Mouse (Mus musculus) retina, postnatal 1 day (tissue): Measurements from ENCODE around the gene Ccdc154.

Experiments
- DNase-seq: peaks from one replicate; pipeline ENCODE4 v3.0.0-alpha.2; 2012

Ccdc154 gene

DNA sequence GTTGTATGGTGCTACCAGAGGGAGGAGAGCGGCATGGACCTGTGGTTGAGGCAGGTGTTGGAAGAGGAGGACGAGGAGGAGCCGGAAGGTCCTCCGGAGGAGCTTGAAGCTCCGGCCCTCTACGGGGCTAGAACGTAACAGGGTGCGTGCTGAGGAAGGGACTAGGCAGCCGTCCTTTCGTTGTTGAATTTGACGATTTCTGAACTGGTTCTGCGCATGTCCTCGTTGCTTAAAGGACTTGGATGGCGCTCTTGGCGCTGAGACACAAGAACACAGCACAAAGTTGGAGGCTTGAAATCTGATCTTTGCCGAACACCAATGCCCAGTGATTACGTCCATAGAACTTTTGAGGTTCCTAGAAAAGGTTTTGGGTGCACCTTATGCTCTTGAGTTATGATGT lies 22.7 kb downstream of the Ccdc154 start:
- no peak for DNase-seq

DNA sequence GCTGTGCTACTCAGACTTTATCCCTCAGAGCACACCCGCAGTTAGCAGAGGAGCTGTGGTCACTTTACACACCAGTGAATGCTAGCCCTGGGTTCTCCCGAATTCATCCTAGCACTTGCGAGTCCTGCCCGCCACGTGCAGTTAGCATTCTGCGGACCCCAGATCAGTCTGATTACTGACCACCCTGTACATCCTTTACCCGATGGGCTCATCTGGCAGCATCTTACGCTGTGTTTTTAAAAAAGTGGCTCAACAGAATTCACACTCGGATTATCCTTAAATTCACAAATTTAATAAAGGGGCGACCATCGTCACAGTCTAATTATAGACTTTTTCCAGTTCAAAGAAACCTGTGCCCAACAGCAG lies 25.5 kb downstream of the Ccdc154 start:
- no peak for DNase-seq

DNA sequence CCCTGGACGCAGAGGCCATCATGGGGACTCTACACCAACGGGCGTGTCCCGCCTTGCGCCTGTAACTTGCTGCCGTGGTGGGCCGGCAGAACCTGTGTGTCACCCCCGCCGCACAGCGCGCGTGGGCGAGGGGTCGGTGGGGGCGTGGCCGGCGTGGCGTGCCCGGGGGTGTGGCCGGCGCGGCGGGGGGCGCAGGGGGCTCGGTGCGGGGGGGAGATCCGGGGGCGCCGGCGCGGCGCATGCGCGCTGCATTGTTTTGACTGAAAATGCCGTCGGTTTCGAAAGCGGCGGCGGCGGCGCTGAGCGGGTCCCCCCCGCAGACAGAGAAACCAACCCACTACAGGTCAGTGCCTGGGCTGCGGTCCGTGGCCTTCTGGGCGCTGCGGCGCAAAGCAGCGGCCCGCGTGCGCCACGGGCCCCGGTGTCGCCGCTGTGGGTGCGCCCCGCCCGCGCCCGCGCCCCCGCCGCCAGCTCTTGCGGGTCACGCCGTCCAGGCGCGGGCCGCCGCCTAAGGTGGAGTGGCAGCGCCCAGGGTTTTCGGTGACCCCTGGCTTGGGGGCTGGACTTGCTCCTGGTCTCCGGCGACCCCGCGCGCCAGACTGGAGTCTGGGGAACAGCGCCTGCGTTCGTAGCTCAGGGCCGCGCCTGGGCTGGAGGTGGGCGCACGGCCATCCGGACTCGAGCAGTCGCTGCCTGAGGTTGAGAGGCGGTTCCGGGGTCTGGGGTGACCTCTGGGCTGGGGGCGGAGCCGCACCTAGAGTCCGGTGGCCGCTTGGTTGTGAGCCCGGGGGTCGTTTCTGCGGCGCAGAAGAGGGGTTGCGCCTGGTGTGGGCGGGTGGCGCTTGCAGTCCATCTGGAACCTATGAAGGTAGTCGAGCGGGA lies 26.1 kb downstream of the Ccdc154 start, which contains the start of gene Unkl:
Gene Unkl, plus strand, starts transcription at position 248 of the 882 bp plus-strand sequence.
- peak; percentile 81 for DNase-seq

DNA sequence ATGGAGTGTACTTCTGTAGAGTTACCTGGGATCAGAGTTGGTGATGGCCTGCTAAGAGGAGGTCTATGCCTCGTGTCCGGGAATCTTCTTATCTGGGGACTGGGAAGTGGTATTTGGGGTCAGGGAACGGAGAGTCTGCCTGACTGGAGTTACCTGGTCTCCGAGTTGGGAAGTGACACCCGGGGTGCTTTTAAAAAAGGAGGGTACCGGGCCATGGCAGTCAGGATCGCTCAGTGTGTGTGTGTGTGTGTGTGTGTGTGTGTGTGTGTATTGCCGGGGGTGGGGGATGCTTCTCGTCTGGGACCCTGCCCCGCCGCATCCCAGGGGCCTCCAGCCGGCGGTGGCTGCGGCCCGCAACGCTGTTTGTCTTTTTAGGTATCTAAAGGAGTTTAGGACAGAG lies 26.8 kb downstream of the Ccdc154 start:
- no peak for DNase-seq

DNA sequence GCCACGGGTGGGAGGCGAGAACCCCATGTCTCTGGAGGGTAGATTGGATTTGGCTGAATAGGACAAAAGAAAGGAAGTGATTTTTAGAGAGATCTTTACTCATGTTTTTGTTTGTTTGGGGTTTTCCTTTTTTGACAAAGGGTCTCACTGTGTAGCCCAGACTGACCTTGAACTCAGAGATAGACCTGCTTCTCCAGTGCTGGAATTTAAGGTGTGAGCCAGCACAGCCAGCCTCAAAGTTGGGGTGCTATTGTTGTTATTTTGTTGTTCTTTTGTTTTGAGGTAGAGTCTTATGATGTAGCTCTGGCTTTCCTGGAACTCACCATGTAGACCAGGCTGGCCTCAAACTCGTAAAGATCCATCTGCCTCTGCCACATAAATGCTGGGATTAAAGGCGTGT lies 40.1 kb downstream of the Ccdc154 start:
- no peak for DNase-seq

DNA sequence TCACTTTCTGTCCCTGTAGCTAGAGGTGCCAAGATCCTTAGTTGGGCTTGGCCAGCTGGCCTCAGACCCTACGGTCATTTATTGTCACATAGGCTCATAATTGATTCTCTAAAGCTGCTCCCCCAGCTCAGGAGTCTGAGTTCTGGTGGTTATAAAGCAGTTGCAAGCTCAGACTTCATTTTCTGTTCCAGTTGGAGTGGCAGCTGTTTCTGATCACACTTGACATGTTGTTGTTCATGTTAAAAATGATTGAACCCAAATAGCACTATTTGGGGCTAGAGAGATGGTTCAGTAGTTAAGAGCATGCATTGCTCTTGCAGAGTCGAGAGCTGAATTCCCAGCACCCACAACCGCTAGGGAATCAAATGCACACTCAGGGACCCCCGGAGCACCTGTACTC lies 47.7 kb downstream of the Ccdc154 start:
- DNase-seq, result no peak

DNA sequence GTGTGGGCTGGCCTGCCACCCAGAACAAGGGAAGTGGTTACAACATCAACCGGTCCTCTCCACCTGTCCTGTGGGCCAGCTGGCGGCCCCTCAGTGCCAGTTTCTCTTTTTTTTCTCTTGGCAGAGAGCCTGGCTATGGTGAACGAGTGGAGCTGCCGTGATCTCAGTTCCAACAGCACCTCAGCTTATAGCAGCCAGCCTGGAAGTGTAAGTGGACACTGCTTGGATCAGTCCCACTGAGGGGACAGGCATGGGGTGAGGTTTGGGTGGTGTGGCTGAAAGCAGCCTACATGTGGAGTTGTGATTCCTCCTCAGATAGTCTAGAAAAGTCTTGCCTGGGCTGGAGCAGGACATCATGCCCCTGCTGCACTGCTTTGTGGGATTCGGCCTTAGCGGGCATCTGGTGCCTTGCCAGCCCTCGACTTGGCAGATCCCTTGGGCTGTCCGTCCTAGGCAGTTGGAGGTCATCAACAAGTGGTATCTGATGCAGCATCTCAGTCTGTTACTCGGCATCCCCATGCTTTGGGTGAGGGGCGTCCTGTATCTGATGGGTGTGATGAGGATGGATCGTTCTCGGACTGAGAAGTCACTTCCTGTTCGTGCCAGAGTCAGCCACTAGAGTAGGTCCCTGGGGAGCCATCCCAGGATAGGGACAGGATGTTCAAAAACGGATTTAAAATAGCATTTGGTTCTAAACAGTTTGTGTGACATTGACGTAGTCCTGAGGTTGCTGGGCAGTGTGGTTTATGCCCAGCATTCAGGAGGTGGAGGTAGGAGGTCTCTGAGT lies 48.6 kb downstream of the Ccdc154 start:
- DNase-seq, result no peak

DNA sequence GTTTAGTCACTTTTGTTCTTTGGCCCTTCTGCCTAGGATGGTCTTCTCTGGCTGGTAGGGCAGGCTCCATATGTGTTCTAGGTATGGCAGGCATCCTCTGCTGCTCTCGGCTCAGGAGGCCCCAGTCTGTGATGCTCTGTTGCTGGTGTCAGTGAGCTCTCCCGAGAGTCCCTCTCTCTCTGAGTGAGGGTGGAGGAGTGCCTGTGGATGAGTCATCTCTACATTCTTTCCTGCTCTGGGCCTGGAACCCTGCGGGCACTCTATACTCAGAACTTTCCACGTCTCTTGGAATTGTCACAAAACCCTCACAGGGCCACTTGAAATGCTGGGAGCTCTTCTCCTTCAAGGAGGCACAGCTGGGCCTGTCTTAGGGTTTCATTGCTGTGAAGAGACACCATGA lies 49.4 kb downstream of the Ccdc154 start:
- DNase-seq, result no peak

DNA sequence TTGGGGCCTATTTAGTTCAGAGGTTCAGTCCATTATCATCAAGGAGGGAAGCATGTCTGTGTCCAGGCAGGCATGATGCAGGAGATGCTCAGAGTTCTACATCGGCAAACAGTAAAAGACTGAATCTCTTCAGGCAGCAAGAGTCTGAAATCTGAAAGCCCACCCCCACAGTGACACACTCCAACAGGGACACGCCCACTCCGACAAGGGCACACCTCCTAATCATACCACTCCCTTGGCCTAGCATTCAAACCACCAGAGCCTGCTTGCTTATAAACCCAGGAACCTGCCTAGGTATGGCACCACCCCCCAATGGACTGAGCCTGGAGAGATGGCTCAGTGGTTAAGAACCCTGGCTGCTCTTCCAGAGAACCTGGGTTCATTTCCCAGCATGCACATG lies 53.2 kb downstream of the Ccdc154 start:
- no peak for DNase-seq

DNA sequence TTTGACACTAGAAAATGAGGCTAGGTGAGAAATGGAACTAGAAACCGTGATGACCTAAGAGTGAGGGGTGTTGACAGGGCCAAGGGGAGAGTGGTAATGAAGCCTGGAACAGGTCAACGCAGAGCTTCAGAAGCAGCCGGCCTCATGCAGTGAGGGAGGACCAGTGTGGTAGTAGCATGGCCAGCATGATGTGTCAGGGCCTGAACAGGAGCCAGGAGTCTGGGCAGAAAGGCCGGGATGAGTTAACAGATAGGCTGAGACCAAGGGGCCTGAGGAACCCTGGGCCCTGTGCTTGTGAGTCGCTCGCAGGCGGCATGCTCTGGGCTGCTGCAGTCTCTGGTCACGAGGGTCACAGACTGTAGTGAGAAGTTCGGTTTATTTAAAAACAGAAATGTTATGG lies 56.7 kb downstream of the Ccdc154 start:
- DNase-seq, result no peak

DNA sequence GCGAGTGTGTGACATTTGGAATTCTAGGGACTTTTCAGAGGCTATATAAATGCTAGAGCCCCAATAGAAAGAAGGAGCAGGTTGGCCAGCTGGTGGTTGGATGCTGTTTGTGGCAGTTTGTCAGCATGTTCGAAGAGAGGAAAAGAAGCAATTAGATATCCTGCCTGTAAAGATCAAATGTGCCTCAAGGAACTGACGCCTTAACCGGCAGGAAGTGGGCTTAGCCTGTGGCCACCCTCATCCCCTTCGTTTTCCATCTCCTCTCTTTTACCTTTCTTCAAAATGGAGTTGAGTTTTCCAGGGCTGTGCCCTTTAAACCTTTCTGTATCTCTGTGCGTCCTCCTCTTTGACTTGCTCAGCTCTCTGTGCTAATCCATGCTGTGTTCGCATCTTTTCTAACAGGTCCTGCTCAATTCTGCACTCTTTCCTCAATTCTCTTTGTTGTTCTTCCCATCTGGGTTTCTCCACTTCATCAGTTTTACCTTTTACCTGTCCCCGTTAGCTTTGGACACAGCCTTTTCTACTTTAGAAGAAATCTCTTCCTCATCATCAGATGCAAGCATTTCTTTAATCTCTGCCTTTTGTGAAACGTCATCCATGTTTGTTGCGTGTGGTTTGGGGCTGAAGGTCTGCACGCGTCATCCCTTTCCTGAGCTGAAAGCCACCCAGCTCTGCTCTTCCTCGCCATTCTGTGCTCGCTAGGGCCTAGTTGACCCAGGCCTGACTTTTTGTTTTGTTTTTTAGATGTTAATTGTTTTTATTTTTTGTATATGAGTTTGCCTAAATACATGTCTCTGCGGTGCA lies 57.4 kb downstream of the Ccdc154 start:
- no peak for DNase-seq

DNA sequence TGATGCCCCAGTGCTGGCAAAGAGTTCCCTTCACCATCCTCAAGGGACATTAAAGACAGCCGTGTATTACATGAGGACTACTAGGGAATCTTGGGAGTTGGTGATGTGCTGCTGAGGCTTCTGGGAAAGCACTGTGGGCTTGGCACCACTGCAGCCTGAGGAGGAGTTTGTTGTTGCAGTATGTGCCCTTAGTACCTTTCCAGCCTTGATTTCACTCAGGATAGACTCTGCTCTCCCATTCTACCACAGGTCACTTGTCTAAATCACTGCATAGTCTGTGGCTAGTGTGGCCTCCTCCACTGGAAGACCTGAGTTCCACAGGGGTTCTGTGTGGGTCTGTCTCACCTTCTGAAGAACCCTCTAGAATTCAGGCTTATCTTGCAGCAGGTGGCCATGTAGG lies 58.5 kb downstream of the Ccdc154 start:
- DNase-seq, result no peak
